Mouse (Mus musculus) limb, embryonic 11.5 days (tissue): ENCODE measurements at regions not wholly inside any gene's neighbourhood (a gene's known extent, or its start where the extent isn't known, plus 50 kb on each side); places are given as distances from the start of the nearest gene placed in this dataset.

Experiments
- ATAC-seq: fragments of 200-750 bp; cut with Nextera tagmentation; 2 replicates; pipeline ENCODE4 v1.8.0; 2017; ENCODE audit warnings: low read depth; ENCODE audit not compliant: insufficient number of reproducible peaks, low FRiP score, low TSS enrichment
- DNase-seq: peaks from one replicate; pipeline ENCODE4 v3.0.0-alpha.2; 2015; ENCODE audit warnings: low spot score
- H3K27ac ChIP-seq: fragments of 300-500 bp; sonication (generic); replicated peaks from 2 replicates; pipeline ENCODE4 v1.5.1; 2014; ENCODE audit warnings: low read depth, mild to moderate bottlenecking, low read length
- H3K27me3 ChIP-seq: fragments of 300-500 bp; sonication (generic); 2 replicates; pipeline ENCODE4 v1.6.1; 2014; ENCODE audit warnings: mild to moderate bottlenecking, low read length, mixed read lengths; ENCODE audit not compliant: control insufficient read depth, insufficient read depth
- H3K36me3 ChIP-seq: fragments of 300-500 bp; sonication (generic); 2 replicates; pipeline ENCODE4 v1.6.1; 2014; ENCODE audit warnings: mild to moderate bottlenecking, low read length, moderate library complexity, mixed read lengths; ENCODE audit not compliant: control insufficient read depth, insufficient read depth
- H3K4me1 ChIP-seq: fragments of 300-500 bp; sonication (generic); 2 replicates; pipeline ENCODE4 v1.6.1; 2014; ENCODE audit warnings: low read length, mixed read lengths; ENCODE audit not compliant: control insufficient read depth, insufficient read depth
- H3K4me2 ChIP-seq: fragments of 300-500 bp; sonication (generic); 2 replicates; pipeline ENCODE4 v1.6.1; 2014; ENCODE audit warnings: low read depth, mild to moderate bottlenecking, moderate library complexity; ENCODE audit not compliant: severe bottlenecking
- H3K4me3 ChIP-seq: fragments of 300-500 bp; sonication (generic); 2 replicates; pipeline ENCODE4 v1.5.1; 2014; ENCODE audit warnings: low read depth, low read length
- H3K9ac ChIP-seq: fragments of 300-500 bp; sonication (generic); 2 replicates; pipeline ENCODE4 v1.6.1; 2014; ENCODE audit warnings: mild to moderate bottlenecking, low read length
- H3K9me3 ChIP-seq: fragments of 300-500 bp; sonication (generic); 2 replicates; pipeline ENCODE4 v1.6.1; 2016; ENCODE audit warnings: low read length; ENCODE audit not compliant: control insufficient read depth
- WGBS: fragments of 180-500 bp; shearing (Covaris S2); extraction: QIAGEN DNeasy Blood & Tissue Kit; methylation state at CpG from one replicate; pipeline ENCODE4 v1.1.7; 2014; 5-methylcytosine and 5-hydroxymethylcytosine counted together

GRCm38 (mm10) chr5:51288234-51288633, 279.3 kb downstream of the Ppargc1a start:
- no peak overlapping the region for H3K4me2 ChIP-seq
- H3K9me3 ChIP-seq: no peaks in the 10 kb centered on the region

GRCm38 (mm10) chr5:51241156-51241555, 326.4 kb downstream of the Ppargc1a start:
- ATAC-seq (no peak), DNase-seq (no peak)
- WGBS: 63% methylated on average over 2 of the region's 2 CpGs

More at GRCm38 (mm10) chr5:51288234-51288633, 279.3 kb downstream of the Ppargc1a start:
- Histone ChIP-seq H3K27ac (no peak overlapping the region), H3K9ac (no peak overlapping the region), H3K27me3 (no peaks in the 10 kb centered on the region), H3K4me3 (no peak overlapping the region), H3K36me3 (no peaks in the 10 kb centered on the region), H3K4me1 (no peaks in the 10 kb centered on the region)
- DNase-seq (no peak), ATAC-seq (no peak)
- 77% methylated on average over 2 of the region's 2 CpGs for WGBS

GRCm38 (mm10) chr5:51234004-51234355, 333.5 kb downstream of the Ppargc1a start:
- no peak for DNase-seq
- ATAC-seq: no peak
- Histone ChIP-seq H3K4me1 (no peaks in the 10 kb centered on the region), H3K4me3 (no peak overlapping the region), H3K9ac (no peak overlapping the region), H3K4me2 (no peak overlapping the region), H3K27me3 (no peaks in the 10 kb centered on the region), H3K9me3 (no peaks in the 10 kb centered on the region), H3K27ac (no peak overlapping the region), H3K36me3 (no peaks in the 10 kb centered on the region)
- 95% methylated on average over 2 of the region's 2 CpGs for WGBS

More at GRCm38 (mm10) chr5:51241156-51241555, 326.4 kb downstream of the Ppargc1a start:
- no peak overlapping the region for H3K4me2 ChIP-seq
- H3K4me1 ChIP-seq: no peaks in the 10 kb centered on the region
- H3K4me3 ChIP-seq: no peak overlapping the region
- H3K9me3 ChIP-seq: no peaks in the 10 kb centered on the region
- H3K36me3 ChIP-seq: no peaks in the 10 kb centered on the region
- no peak overlapping the region for H3K27ac ChIP-seq
- no peak overlapping the region for H3K9ac ChIP-seq
- no peaks in the 10 kb centered on the region for H3K27me3 ChIP-seq

GRCm38 (mm10) chr5:51233271-51234003, 334.1 kb downstream of the Ppargc1a start:
- 79% methylated on average over 5 of the region's 5 CpGs for WGBS
- no peak overlapping the region for H3K4me2 ChIP-seq
- H3K27ac ChIP-seq: no peak overlapping the region
- no peaks in the 10 kb centered on the region for H3K9me3 ChIP-seq
- ATAC-seq (no peak), DNase-seq (no peak)
- no peak overlapping the region for H3K9ac ChIP-seq
- H3K4me1 ChIP-seq: no peaks in the 10 kb centered on the region
- H3K27me3 ChIP-seq: no peaks in the 10 kb centered on the region
- no peaks in the 10 kb centered on the region for H3K36me3 ChIP-seq
- no peak overlapping the region for H3K4me3 ChIP-seq

GRCm38 (mm10) chr5:51229806-51230205, 337.7 kb downstream of the Ppargc1a start:
- DNase-seq (no peak), ATAC-seq (no peak)
- Histone ChIP-seq H3K9me3 (no peaks in the 10 kb centered on the region), H3K27ac (no peak overlapping the region), H3K36me3 (no peaks in the 10 kb centered on the region), H3K4me1 (no peaks in the 10 kb centered on the region), H3K4me2 (no peak overlapping the region), H3K27me3 (no peaks in the 10 kb centered on the region), H3K4me3 (no peak overlapping the region), H3K9ac (no peak overlapping the region)
- 95% methylated on average over 2 of the region's 2 CpGs for WGBS

- 75% methylated on average over 3 of the region's 3 CpGs for WGBS
- Histone ChIP-seq H3K4me2 (no peak overlapping the region), H3K9ac (no peak overlapping the region), H3K9me3 (no peaks in the 10 kb centered on the region), H3K27me3 (no peaks in the 10 kb centered on the region), H3K27ac (no peak overlapping the region), H3K4me3 (no peak overlapping the region), H3K36me3 (no peaks in the 10 kb centered on the region), H3K4me1 (no peaks in the 10 kb centered on the region)
- no peak for ATAC-seq
- DNase-seq: no peak
Measured at GRCm38 (mm10) chr5:51227996-51228395, 339.5 kb downstream of the Ppargc1a start.

- ATAC-seq (no peak), DNase-seq (no peak)
- H3K27me3 ChIP-seq: no peaks in the 10 kb centered on the region
- H3K27ac ChIP-seq: no peak overlapping the region
- WGBS: 98% methylated on average over 1 of the region's 1 CpGs
- H3K4me1 ChIP-seq: no peaks in the 10 kb centered on the region
- H3K9me3 ChIP-seq: no peaks in the 10 kb centered on the region
- no peak overlapping the region for H3K4me2 ChIP-seq
- no peak overlapping the region for H3K9ac ChIP-seq
- no peak overlapping the region for H3K4me3 ChIP-seq
- no peaks in the 10 kb centered on the region for H3K36me3 ChIP-seq
Measured at GRCm38 (mm10) chr5:51203266-51203665, 364.3 kb downstream of the Ppargc1a start.

GRCm38 (mm10) chr5:51202525-51203215, 364.9 kb downstream of the Ppargc1a start:
- Histone ChIP-seq H3K4me1 (no peaks in the 10 kb centered on the region), H3K9me3 (no peaks in the 10 kb centered on the region), H3K9ac (no peak overlapping the region), H3K27ac (no peak overlapping the region), H3K4me3 (no peak overlapping the region), H3K36me3 (no peaks in the 10 kb centered on the region), H3K4me2 (no peak overlapping the region), H3K27me3 (no peaks in the 10 kb centered on the region)
- WGBS: 93% methylated on average over 4 of the region's 4 CpGs
- DNase-seq: no peak
- no peak for ATAC-seq
